Mouse (Mus musculus) neural tube, embryonic 12.5 days (tissue): ENCODE results near the gene Abhd8. TPM values are rescaled to one million over a fixed set of nuclear protein-coding genes. Genes with fewer than 3 reads are reported as not detected.

Experiments
- polyA plus RNA-seq: library from polyadenylated mRNA; unstranded; fragments of >200 nt; fragmentation: Nextera tagmentation; extraction: Ambion mirVana; gene quantifications from 2 replicates; pipeline ENCODE4 v1.2.1, GENCODE M21; 2016

Gene Abhd8
- polyA plus RNA-seq, 1 experiment from 2014 or later = 121 TPM

Other genes with a start within 250 kb of the Abhd8 start
- gene Myo9b, start 190.9 kb downstream of the Abhd8 start, polyA plus RNA-seq = 18.9 and 22.5 TPM in 2 replicates
- gene Haus8, start 190.7 kb downstream of the Abhd8 start, polyA plus RNA-seq = 51.5 and 52.3 TPM in 2 replicates
- gene Use1, start 96.8 kb downstream of the Abhd8 start, polyA plus RNA-seq = 82.8 and 91.6 TPM in 2 replicates
- 5.3 and 5.7 TPM in 2 replicates for gene Ocel1, start 92.4 kb downstream of the Abhd8 start, polyA plus RNA-seq
- gene Nr2f6, start 81.7 kb downstream of the Abhd8 start, polyA plus RNA-seq = 61.5 and 67.0 TPM in 2 replicates
- 6.0 and 6.8 TPM in 2 replicates for gene Ushbp1, start 67.9 kb downstream of the Abhd8 start, polyA plus RNA-seq
- gene Babam1, start 66.8 kb downstream of the Abhd8 start, polyA plus RNA-seq = 95.6 and 100 TPM in 2 replicates
- 24.0 and 26.6 TPM in 2 replicates for gene Ankle1, start 57.6 kb downstream of the Abhd8 start, polyA plus RNA-seq
- gene Mrpl34, start 1.3 kb upstream of the Abhd8 start, polyA plus RNA-seq = 234 and 246 TPM in 2 replicates
- gene Dda1, start 5.5 kb upstream of the Abhd8 start, polyA plus RNA-seq = 189 and 194 TPM in 2 replicates
- gene Ano8, start 22.3 kb upstream of the Abhd8 start, polyA plus RNA-seq = 19.7 and 23.7 TPM in 2 replicates
- gene Gtpbp3, start 24.4 kb upstream of the Abhd8 start, polyA plus RNA-seq = 13.6 and 16.3 TPM in 2 replicates
- 41.7 and 48.7 TPM in 2 replicates for gene Plvap, start 48.1 kb upstream of the Abhd8 start, polyA plus RNA-seq
- 0.10 and 0.24 TPM in 2 replicates for gene Ccdc194, start 62.1 kb upstream of the Abhd8 start, polyA plus RNA-seq
- gene Bst2, start 73.8 kb upstream of the Abhd8 start, polyA plus RNA-seq = 13.8 and 16.4 TPM in 2 replicates
- gene Mvb12a, start 79.3 kb upstream of the Abhd8 start, polyA plus RNA-seq = 62.6 and 65.8 TPM in 2 replicates
- 0.11 and 0.13 TPM in 2 replicates for gene Tmem221, start 95.2 kb upstream of the Abhd8 start, polyA plus RNA-seq
- not detected in 2 replicates for gene Nxnl1, start 102.9 kb upstream of the Abhd8 start, polyA plus RNA-seq
- gene Slc27a1, start 105.2 kb upstream of the Abhd8 start, polyA plus RNA-seq = 46.1 and 46.5 TPM in 2 replicates
- gene Pgls, start 128.5 kb upstream of the Abhd8 start, polyA plus RNA-seq = 198 and 217 TPM in 2 replicates
- 4.9 and 6.1 TPM in 2 replicates for gene Fam129c, start 134.0 kb upstream of the Abhd8 start, polyA plus RNA-seq
- gene Colgalt1, start 147.3 kb upstream of the Abhd8 start, polyA plus RNA-seq = 60.9 and 67.2 TPM in 2 replicates
- gene Unc13a, start 208.1 kb upstream of the Abhd8 start, polyA plus RNA-seq = 16.3 and 16.7 TPM in 2 replicates
- gene Jak3, start 212.6 kb upstream of the Abhd8 start, polyA plus RNA-seq = 3.8 and 4.2 TPM in 2 replicates
- 1.2 TPM in 1 of 2 replicates, not detected in the other for gene Insl3, start 225.6 kb upstream of the Abhd8 start, polyA plus RNA-seq
- 0.54 and 0.67 TPM in 2 replicates for gene B3gnt3, start 238.1 kb upstream of the Abhd8 start, polyA plus RNA-seq